In the genomic region with DNA sequence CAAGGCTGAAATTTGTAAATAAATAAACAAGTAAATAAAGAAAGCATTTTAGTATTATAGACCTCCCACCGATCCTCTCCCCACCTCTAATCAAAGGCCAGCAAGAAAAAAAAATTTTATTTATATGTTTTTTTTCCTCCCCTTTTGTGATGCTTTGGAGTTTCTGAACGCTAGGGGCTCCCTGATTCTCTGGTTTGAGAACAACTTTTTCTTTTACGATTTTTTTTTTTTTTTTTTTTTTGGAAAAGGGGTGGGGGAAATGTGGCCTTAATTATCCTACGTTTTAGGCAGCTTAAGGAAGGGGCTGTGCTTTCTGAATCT, we compare ENCODE assay signal across 8 mouse cellular contexts. TPM values are rescaled to one million over a fixed set of nuclear protein-coding genes. Genes with fewer than 3 reads are reported as not detected.
DNase-seq lines count a peak whose midpoint lies in the region; ATAC-seq and TF ChIP-seq lines count a peak whose summit lies in the region.

No protein-coding gene starts in this region.

- H3K27ac ChIP-seq in heart, adult 2 months, result peak overlapping the region; percentile 95
- peak overlapping the region; percentile 92 for H3K27ac ChIP-seq in forebrain, embryonic 15.5 days (replicated peaks)
- H3K27ac ChIP-seq in liver, embryonic 15.5 days (replicated peaks), result peak overlapping the region; percentile 75; the same call in 1 of the 2 replicates

- no peaks in the 10 kb centered on the region for H3K9me3 ChIP-seq in forebrain, embryonic 15.5 days
- H3K9me3 ChIP-seq in liver, embryonic 15.5 days (replicated peaks), result no peaks in the 10 kb centered on the region

- WGBS in heart, adult 2 months, result 2% methylated on average over 4 of the region's 4 CpGs
- 0% methylated on average over 4 of the region's 4 CpGs for WGBS in forebrain, embryonic 15.5 days
- under 1% methylated on average over 4 of the region's 4 CpGs for WGBS in liver, embryonic 15.5 days (ENCODE audit: insufficient replicate concordance)

- no peaks in the 10 kb centered on the region for H3K79me3 ChIP-seq in C2C12 (ENCODE audit: low read depth)

- TF ChIP-seq POLR2A in heart, adult 2 months (IDR thresholded peaks at IDR 0.05; ENCODE audit: insufficient read depth, low read depth, low read length), result no peak

- peaks cover 7% of the 10 kb centered on the region for H3K79me2 ChIP-seq in heart, adult 2 months (replicated peaks; ENCODE audit: control insufficient read depth, insufficient read depth, low read length)
- H3K79me2 ChIP-seq in C2C12 (ENCODE audit: control insufficient read depth, insufficient read depth), result peaks cover 30% of the 10 kb centered on the region

- H3K4me2 ChIP-seq in forebrain, embryonic 15.5 days (replicated peaks), result peak overlapping the region; percentile 76
- peak overlapping the region; percentile 60 for H3K4me2 ChIP-seq in liver, embryonic 15.5 days

- intact Hi-C loops in heart, adult 2 months (cut with DNase I), result loop anchor here (1.0 to 10.0 kb wide), 7 partner anchors 105 to 898 kb away; no protein-coding TSS in a partner anchor
- intact Hi-C loops in heart, postnatal 36 days (cut with DNase I), result loop anchor here (2.0 to 10.0 kb wide), 4 partner anchors 270 to 500 kb away; no protein-coding TSS in a partner anchor

- H3K36me3 ChIP-seq in heart, adult 2 months (ENCODE audit: control insufficient read depth, insufficient read depth, low read length), result peaks cover 20% of the 10 kb centered on the region
- H3K36me3 ChIP-seq in C2C12 (ENCODE audit: control insufficient read depth, insufficient read depth), result peaks cover 3% of the 10 kb centered on the region
- no peaks in the 10 kb centered on the region for H3K36me3 ChIP-seq in forebrain, embryonic 15.5 days
- no peaks in the 10 kb centered on the region for H3K36me3 ChIP-seq in liver, embryonic 15.5 days (replicated peaks)

- H3ac ChIP-seq in C2C12 (ENCODE audit: control insufficient read depth, insufficient read length, low read depth), result no peak overlapping the region

- H3K4me3 ChIP-seq in heart, adult 2 months, result peak overlapping the region; percentile 99
- peak overlapping the region; percentile 69 for H3K4me3 ChIP-seq in C2C12 (ENCODE audit: insufficient read depth, poor library complexity, severe bottlenecking)
- peak overlapping the region; percentile 82 for H3K4me3 ChIP-seq in forebrain, embryonic 15.5 days
- peak overlapping the region; percentile 62 for H3K4me3 ChIP-seq in liver, embryonic 15.5 days (replicated peaks)

- TF ChIP-seq EP300 in heart, adult 2 months (IDR thresholded peaks at IDR 0.05; ENCODE audit: insufficient read depth, low read depth, low read length), result no peak

- no peak overlapping the region for H3K9ac ChIP-seq in heart, adult 2 months (ENCODE audit: low read depth, low read length)
- 0 out of 2 replicates have a peak overlapping the region, but pooled peaks have one; percentile 79 for H3K9ac ChIP-seq in forebrain, embryonic 15.5 days (replicated peaks)
- no peak overlapping the region for H3K9ac ChIP-seq in liver, embryonic 15.5 days

- H3K4me1 ChIP-seq in heart, adult 2 months (ENCODE audit: control insufficient read depth, insufficient read depth, low read length), result peaks cover 5% of the 10 kb centered on the region
- H3K4me1 ChIP-seq in forebrain, embryonic 15.5 days, result peaks cover 37% of the 10 kb centered on the region
- no peaks in the 10 kb centered on the region for H3K4me1 ChIP-seq in liver, embryonic 15.5 days (replicated peaks)

- TF ChIP-seq CTCF in heart, adult 2 months (IDR thresholded peaks at IDR 0.05), result peak; percentile 85
- TF ChIP-seq CTCF in C2C12 (IDR thresholded peaks at IDR 0.05; ENCODE audit: control insufficient read depth, insufficient read depth, insufficient read length), result no peak

- H3K27me3 ChIP-seq in heart, adult 2 months (ENCODE audit: control insufficient read depth, insufficient read depth, low read length), result no peaks in the 10 kb centered on the region
- H3K27me3 ChIP-seq in C2C12 (ENCODE audit: control insufficient read depth, insufficient read depth, insufficient read length), result no peaks in the 10 kb centered on the region
- no peaks in the 10 kb centered on the region for H3K27me3 ChIP-seq in forebrain, embryonic 15.5 days
- peaks cover 37% of the 10 kb centered on the region for H3K27me3 ChIP-seq in liver, embryonic 15.5 days

- ATAC-seq in forebrain, embryonic 15.5 days (replicated peaks), result peak; percentile 0; the same call in 1 of the 2 replicates
- no peak for ATAC-seq in liver, embryonic 15.5 days (ENCODE audit: insufficient read depth)
- no peak for ATAC-seq in CD4-positive, CD25-positive, alpha-beta regulatory T cell, adult 4 months
- ATAC-seq in frontal cortex, adult (ENCODE audit: low TSS enrichment), result no peak

- DNase-seq in heart, adult 2 months, result no peak
- DNase-seq in heart, postnatal 36 days, result no peak
- DNase-seq in layer of hippocampus, adult 9-10 months (ENCODE audit: low spot score), result no peak

TF ChIP-seq in C2C12, 6 proteins besides CTCF, POLR2A, EP300 and RAD21:
- TF ChIP-seq MYOG (IDR thresholded peaks at IDR 0.05; ENCODE audit: control insufficient read depth, extremely low read depth, insufficient read length) (no peak), MYOD1 (IDR thresholded peaks at IDR 0.05; ENCODE audit: control insufficient read depth, insufficient read length, low read depth) (no peak), USF1 (IDR thresholded peaks at IDR 0.05; ENCODE audit: low read depth) (no peak), FOSL1 (IDR thresholded peaks at IDR 0.05; ENCODE audit: insufficient read depth, low read length, poor library complexity, severe bottlenecking) (no peak), MAX (IDR thresholded peaks at IDR 0.05) (no peak), CEBPB (IDR thresholded peaks at IDR 0.05; ENCODE audit: low read depth) (no peak)

RNA-seq across cellular contexts. Expression of gene Plpp3, which starts 0.2 kb away (rescaled TPM):
- 10 to 100 TPM; 64.8 to 74.0 TPM for total RNA-seq in heart, adult 2 months (2021)
- polyA plus RNA-seq in heart, adult 2 months (2012; rRNA removed), result 76.9 and 92.0 TPM in 2 replicates
- total RNA-seq in heart, postnatal 36 days (2021), result 10 to 100 TPM; 66.2 to 75.1 TPM
- polyA plus RNA-seq in C2C12 (2012; fragmentation: generic; extraction: Trizol), result 7.0 TPM
- 74.4 and 75.6 TPM in 2 replicates for polyA plus RNA-seq in forebrain, embryonic 15.5 days (2015; fragmentation: Nextera tagmentation; extraction: Ambion mirVana)
- 14.2 and 17.2 TPM in 2 replicates for polyA plus RNA-seq in liver, embryonic 15.5 days (2015; fragmentation: Nextera tagmentation; extraction: Ambion mirVana)
- under 1 TPM in 1 of 2 experiments, not detected in 1; 0.24 TPM for polyA plus RNA-seq in CD4-positive, CD25-positive, alpha-beta regulatory T cell, adult 4 months (2017; shearing (Covaris generic))

RNA-seq across cellular contexts. Expression of gene Prkaa2, which starts 47.2 kb away (rescaled TPM):
- total RNA-seq in heart, adult 2 months (2021), result 10 to 100 TPM; 76.5 to 84.3 TPM
- polyA plus RNA-seq in heart, adult 2 months (2012; rRNA removed), result 21.6 and 48.2 TPM in 2 replicates
- 10 to 100 TPM; 76.0 to 78.1 TPM for total RNA-seq in heart, postnatal 36 days (2021)
- polyA plus RNA-seq in C2C12 (2012; fragmentation: generic; extraction: Trizol), result 0.20 TPM
- polyA plus RNA-seq in forebrain, embryonic 15.5 days (2015; fragmentation: Nextera tagmentation; extraction: Ambion mirVana), result 11.2 and 11.5 TPM in 2 replicates
- 0.50 and 0.52 TPM in 2 replicates for polyA plus RNA-seq in liver, embryonic 15.5 days (2015; fragmentation: Nextera tagmentation; extraction: Ambion mirVana)
- not detected for polyA plus RNA-seq in CD4-positive, CD25-positive, alpha-beta regulatory T cell, adult 4 months (2017; shearing (Covaris generic))
